Mouse (Mus musculus): ENCODE results near the gene Ints6. TPM values are rescaled to one million over a fixed set of nuclear protein-coding genes. Genes with fewer than 3 reads are reported as not detected.
"Not testable (repeated sequence)": the region's sequence is repeated elsewhere in the genome, so short reads cannot be mapped to it uniquely, and the experiment has no call there.

Ints6 gene
- total and polyA plus RNA-seq, 3 experiments = 3.7 to 16.9 (median 13.6) TPM

GRCm38 (mm10) chr14:62651771-62652170 is 109.2 kb downstream of the Ints6 start:
- H3K27me3 ChIP-seq (ENCODE audit: control insufficient read depth, insufficient read depth, low read length) = no peaks in the 10 kb centered on the region
- H3K9ac ChIP-seq (ENCODE audit: low read depth, low read length) = no peak overlapping the region
- H3K4me1 ChIP-seq (ENCODE audit: control insufficient read depth, insufficient read depth, low read length) = no peaks in the 10 kb centered on the region
- no peaks in the 10 kb centered on the region for H3K36me3 ChIP-seq (ENCODE audit: control insufficient read depth, insufficient read depth, low read length)
- 88% methylated on average over 3 of the region's 3 CpGs for WGBS
- H3K79me2 ChIP-seq (replicated peaks; ENCODE audit: control insufficient read depth, insufficient read depth, low read length) = no peaks in the 10 kb centered on the region
- intact Hi-C loops (cut with DNase I) = no loop called here
- H3K27ac ChIP-seq = no peak overlapping the region
- no peak for TF ChIP-seq EP300 (IDR thresholded peaks at IDR 0.05; ENCODE audit: insufficient read depth, low read depth, low read length)
- TF ChIP-seq POLR2A (IDR thresholded peaks at IDR 0.05; ENCODE audit: insufficient read depth, low read depth, low read length) = no peak
- TF ChIP-seq CTCF (IDR thresholded peaks at IDR 0.05) = no peak
- DNase-seq = no peak
- H3K4me3 ChIP-seq = no peak overlapping the region

- intact Hi-C loops (cut with DNase I) = no loop called here
- Histone ChIP-seq H3K9ac (ENCODE audit: low read depth, low read length) (no peak overlapping the region), H3K4me3 (no peak overlapping the region), H3K27me3 (ENCODE audit: control insufficient read depth, insufficient read depth, low read length) (no peaks in the 10 kb centered on the region), H3K79me2 (replicated peaks; ENCODE audit: control insufficient read depth, insufficient read depth, low read length) (no peaks in the 10 kb centered on the region), H3K36me3 (ENCODE audit: control insufficient read depth, insufficient read depth, low read length) (no peaks in the 10 kb centered on the region), H3K27ac (no peak overlapping the region), H3K4me1 (ENCODE audit: control insufficient read depth, insufficient read depth, low read length) (no peaks in the 10 kb centered on the region)
- TF ChIP-seq EP300 (IDR thresholded peaks at IDR 0.05; ENCODE audit: insufficient read depth, low read depth, low read length) (no peak), CTCF (IDR thresholded peaks at IDR 0.05) (no peak), POLR2A (IDR thresholded peaks at IDR 0.05; ENCODE audit: insufficient read depth, low read depth, low read length) (no peak)
- WGBS = 58% methylated on average over 3 of the region's 3 CpGs
- DNase-seq = no peak
Measured at GRCm38 (mm10) chr14:62650376-62650775, 110.6 kb downstream of the Ints6 start.

- Histone ChIP-seq H3K79me2 (replicated peaks; ENCODE audit: control insufficient read depth, insufficient read depth, low read length) (no peaks in the 10 kb centered on the region), H3K4me3 (no peak overlapping the region), H3K27me3 (ENCODE audit: control insufficient read depth, insufficient read depth, low read length) (no peaks in the 10 kb centered on the region), H3K4me1 (ENCODE audit: control insufficient read depth, insufficient read depth, low read length) (no peaks in the 10 kb centered on the region), H3K36me3 (ENCODE audit: control insufficient read depth, insufficient read depth, low read length) (no peaks in the 10 kb centered on the region), H3K27ac (no peak overlapping the region), H3K9ac (ENCODE audit: low read depth, low read length) (no peak overlapping the region)
- intact Hi-C loops (cut with DNase I) = no loop called here
- TF ChIP-seq EP300 (IDR thresholded peaks at IDR 0.05; ENCODE audit: insufficient read depth, low read depth, low read length) = no peak
- TF ChIP-seq CTCF (IDR thresholded peaks at IDR 0.05) = no peak
- TF ChIP-seq POLR2A (IDR thresholded peaks at IDR 0.05; ENCODE audit: insufficient read depth, low read depth, low read length) = no peak
- WGBS = 75% methylated on average over 6 of the region's 6 CpGs
- DNase-seq = no peak
Measured at GRCm38 (mm10) chr14:62648405-62648804, 112.6 kb downstream of the Ints6 start.

GRCm38 (mm10) chr14:62642368-62642767 is 118.6 kb downstream of the Ints6 start:
- DNase-seq; H3K36me3 ChIP-seq (ENCODE audit: control insufficient read depth, insufficient read depth, low read length); H3K27me3 ChIP-seq (ENCODE audit: control insufficient read depth, insufficient read depth, low read length); intact Hi-C loops (cut with DNase I); H3K4me1 ChIP-seq (ENCODE audit: control insufficient read depth, insufficient read depth, low read length); H3K9ac ChIP-seq (ENCODE audit: low read depth, low read length); H3K79me2 ChIP-seq (replicated peaks; ENCODE audit: control insufficient read depth, insufficient read depth, low read length); H3K4me3 ChIP-seq: not testable (repeated sequence)
- peak overlapping the region; percentile 52 for H3K27ac ChIP-seq
- 43% methylated on average over 6 of the region's 7 CpGs for WGBS

- Histone ChIP-seq H3K36me3 (ENCODE audit: control insufficient read depth, insufficient read depth, low read length) (no peaks in the 10 kb centered on the region), H3K27me3 (ENCODE audit: control insufficient read depth, insufficient read depth, low read length) (no peaks in the 10 kb centered on the region), H3K4me3 (no peak overlapping the region), H3K27ac (no peak overlapping the region), H3K9ac (ENCODE audit: low read depth, low read length) (no peak overlapping the region), H3K4me1 (ENCODE audit: control insufficient read depth, insufficient read depth, low read length) (peaks cover 2% of the 10 kb centered on the region), H3K79me2 (replicated peaks; ENCODE audit: control insufficient read depth, insufficient read depth, low read length) (no peaks in the 10 kb centered on the region)
- DNase-seq = no peak
- TF ChIP-seq EP300 (IDR thresholded peaks at IDR 0.05; ENCODE audit: insufficient read depth, low read depth, low read length) (no peak), POLR2A (IDR thresholded peaks at IDR 0.05; ENCODE audit: insufficient read depth, low read depth, low read length) (no peak), CTCF (IDR thresholded peaks at IDR 0.05) (no peak)
- intact Hi-C loops (cut with DNase I) = no loop called here
- 66% methylated on average over 4 of the region's 4 CpGs for WGBS
Measured at GRCm38 (mm10) chr14:62640396-62640795, 120.6 kb downstream of the Ints6 start.

- Histone ChIP-seq H3K27ac (no peak overlapping the region), H3K4me3 (no peak overlapping the region), H3K27me3 (ENCODE audit: control insufficient read depth, insufficient read depth, low read length) (no peaks in the 10 kb centered on the region), H3K79me2 (replicated peaks; ENCODE audit: control insufficient read depth, insufficient read depth, low read length) (no peaks in the 10 kb centered on the region), H3K9ac (ENCODE audit: low read depth, low read length) (no peak overlapping the region), H3K4me1 (ENCODE audit: control insufficient read depth, insufficient read depth, low read length) (peaks cover 2% of the 10 kb centered on the region), H3K36me3 (ENCODE audit: control insufficient read depth, insufficient read depth, low read length) (no peaks in the 10 kb centered on the region)
- intact Hi-C loops (cut with DNase I) = loop anchor here (5.0 kb wide), 2 partner anchors 118 to 338 kb away; no protein-coding TSS in a partner anchor
- no peak for DNase-seq
- TF ChIP-seq EP300 (IDR thresholded peaks at IDR 0.05; ENCODE audit: insufficient read depth, low read depth, low read length) (no peak), POLR2A (IDR thresholded peaks at IDR 0.05; ENCODE audit: insufficient read depth, low read depth, low read length) (no peak), CTCF (IDR thresholded peaks at IDR 0.05) (no peak)
- WGBS = 83% methylated on average over 5 of the region's 5 CpGs
Measured at GRCm38 (mm10) chr14:62639551-62639950, 121.4 kb downstream of the Ints6 start.
